Mouse (Mus musculus) embryonic facial prominence, embryonic 15.5 days (tissue): Measurements from ENCODE around the gene Dtx4. TPM values are rescaled to one million over a fixed set of nuclear protein-coding genes. Genes with fewer than 3 reads are reported as not detected.

Source experiments
- ATAC-seq: fragments of 200-750 bp; cut with Nextera tagmentation; 2 replicates; pipeline ENCODE4 v1.8.0; 2017; ENCODE audit warnings: low read depth, moderate TSS enrichment; ENCODE audit not compliant: insufficient number of reproducible peaks, low FRiP score, low TSS enrichment
- H3K27ac ChIP-seq: fragments of 300-500 bp; sonication (generic); replicated peaks from 2 replicates; pipeline ENCODE4 v1.5.1; 2015; ENCODE audit warnings: mild to moderate bottlenecking, inconsistent platforms
- H3K27me3 ChIP-seq: fragments of 300-500 bp; sonication (generic); 2 replicates; pipeline ENCODE4 v1.6.1; 2015; ENCODE audit warnings: inconsistent platforms
- H3K36me3 ChIP-seq: fragments of 300-500 bp; sonication (generic); 2 replicates; pipeline ENCODE4 v1.6.1; 2015; ENCODE audit warnings: mild to moderate bottlenecking, inconsistent platforms
- H3K4me1 ChIP-seq: fragments of 300-500 bp; sonication (generic); 2 replicates; pipeline ENCODE4 v1.6.1; 2015; ENCODE audit warnings: inconsistent platforms
- H3K4me2 ChIP-seq: fragments of 300-500 bp; sonication (generic); replicated peaks from 2 replicates; pipeline ENCODE4 v1.6.1; 2015; ENCODE audit warnings: mild to moderate bottlenecking, inconsistent platforms
- H3K4me3 ChIP-seq: fragments of 300-500 bp; sonication (generic); replicated peaks from 2 replicates; pipeline ENCODE4 v1.5.1; 2015; ENCODE audit warnings: mild to moderate bottlenecking, inconsistent platforms
- H3K9ac ChIP-seq: fragments of 300-500 bp; sonication (generic); 2 replicates; pipeline ENCODE4 v1.6.1; 2015; ENCODE audit warnings: inconsistent platforms
- H3K9me3 ChIP-seq: fragments of 300-500 bp; sonication (generic); replicated peaks from 2 replicates; pipeline ENCODE4 v1.6.1; 2016; ENCODE audit warnings: inconsistent platforms
- WGBS: fragments of 180-500 bp; shearing (Covaris S2); methylation state at CpG from one replicate; pipeline ENCODE4 v1.1.7; 2015; 5-methylcytosine and 5-hydroxymethylcytosine counted together
- polyA plus RNA-seq: library from polyadenylated mRNA; unstranded; fragments of >200 nt; fragmentation: Nextera tagmentation; extraction: Ambion mirVana; gene quantifications from 2 replicates; pipeline ENCODE4 v1.2.1, GENCODE M21; 2015

Gene Dtx4
- polyA plus RNA-seq, 1 experiment from 2014 or later: 10.1 TPM

GRCm38 (mm10) chr19:12465530-12466144, 35.6 kb downstream of the Dtx4 start:
- Histone ChIP-seq H3K4me2 (no peak overlapping the region), H3K9me3 (no peaks in the 10 kb centered on the region), H3K27me3 (no peaks in the 10 kb centered on the region), H3K4me3 (no peak overlapping the region), H3K36me3 (peaks cover 7% of the 10 kb centered on the region; the same call in 1 of the 2 replicates), H3K4me1 (no peaks in the 10 kb centered on the region), H3K27ac (no peak overlapping the region), H3K9ac (no peak overlapping the region)
- ATAC-seq: no peak
- 92% methylated on average over 10 of the region's 10 CpGs for WGBS

DNA sequence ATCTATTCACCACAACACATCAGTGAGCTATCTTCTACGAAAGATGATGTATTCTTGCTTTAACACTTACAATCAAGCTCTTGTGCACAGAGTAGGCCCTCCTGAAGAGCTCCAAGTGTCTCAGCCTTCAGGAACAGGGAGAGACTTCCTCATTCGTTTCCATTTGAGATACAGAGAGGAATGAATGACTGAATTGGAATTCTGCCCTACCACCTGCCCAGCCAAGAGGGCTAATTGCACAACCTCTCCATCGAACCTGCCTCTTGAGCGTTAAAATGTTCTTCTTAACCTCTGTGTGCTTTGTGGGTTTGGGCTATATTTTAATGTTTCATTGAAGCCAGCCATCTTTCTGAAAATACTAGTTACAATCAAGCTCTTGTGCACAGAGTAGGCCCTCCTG, 36.6 kb downstream of the Dtx4 start:
- ATAC-seq: no peak
- Histone ChIP-seq H3K36me3 (peaks cover 7% of the 10 kb centered on the region; the same call in 1 of the 2 replicates), H3K9me3 (no peaks in the 10 kb centered on the region), H3K27ac (no peak overlapping the region), H3K4me1 (no peaks in the 10 kb centered on the region), H3K9ac (no peak overlapping the region), H3K4me2 (no peak overlapping the region), H3K27me3 (no peaks in the 10 kb centered on the region), H3K4me3 (no peak overlapping the region)
- WGBS: 75% methylated on average over 4 of the region's 4 CpGs

DNA sequence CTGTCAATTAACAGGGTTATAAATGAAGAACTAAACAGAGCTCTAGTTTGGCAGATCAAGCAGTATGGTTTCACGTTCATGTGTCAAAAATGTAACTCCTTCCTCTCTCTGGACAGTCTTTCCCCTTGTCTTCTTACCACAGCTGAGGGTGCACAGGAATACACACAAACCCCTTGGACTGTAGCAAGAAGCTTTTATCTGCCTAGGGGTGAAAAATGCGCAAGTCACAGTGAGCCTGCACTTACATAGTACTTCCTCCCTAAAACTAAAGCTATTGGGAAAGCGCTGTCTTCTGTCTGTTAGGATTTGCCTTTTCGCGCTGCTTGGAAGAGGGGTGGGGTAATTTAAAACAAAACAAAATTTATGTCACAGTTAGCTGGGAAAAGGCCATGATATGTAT, 37.1 kb downstream of the Dtx4 start:
- Histone ChIP-seq H3K9ac (no peak overlapping the region), H3K4me1 (no peaks in the 10 kb centered on the region), H3K36me3 (peaks cover 3% of the 10 kb centered on the region; the same call in 1 of the 2 replicates), H3K4me3 (no peak overlapping the region), H3K27me3 (no peaks in the 10 kb centered on the region), H3K4me2 (no peak overlapping the region), H3K9me3 (no peaks in the 10 kb centered on the region), H3K27ac (no peak overlapping the region)
- 71% methylated on average over 5 of the region's 5 CpGs for WGBS
- no peak for ATAC-seq

DNA sequence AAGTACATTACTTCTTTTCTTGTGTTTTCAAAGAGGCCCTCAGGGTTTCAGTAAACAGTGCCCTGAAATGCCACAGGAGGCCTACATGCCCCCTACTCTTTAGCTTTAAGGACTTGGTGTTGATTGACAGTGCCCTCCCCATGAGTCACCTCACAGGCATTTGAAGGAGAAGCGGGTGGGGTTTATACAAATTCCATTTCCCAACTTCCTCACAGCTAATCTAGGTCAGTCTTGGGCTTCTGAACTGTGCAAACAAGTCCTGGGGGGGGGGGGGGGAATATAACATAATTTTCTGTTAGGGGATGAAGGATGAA, 37.6 kb downstream of the Dtx4 start:
- Histone ChIP-seq H3K4me3 (no peak overlapping the region), H3K27me3 (no peaks in the 10 kb centered on the region), H3K27ac (no peak overlapping the region), H3K9me3 (no peaks in the 10 kb centered on the region), H3K4me2 (no peak overlapping the region), H3K36me3 (no peaks in the 10 kb centered on the region), H3K4me1 (no peaks in the 10 kb centered on the region), H3K9ac (no peak overlapping the region)
- WGBS: 19% methylated on average over 1 of the region's 1 CpGs
- ATAC-seq: no peak

DNA sequence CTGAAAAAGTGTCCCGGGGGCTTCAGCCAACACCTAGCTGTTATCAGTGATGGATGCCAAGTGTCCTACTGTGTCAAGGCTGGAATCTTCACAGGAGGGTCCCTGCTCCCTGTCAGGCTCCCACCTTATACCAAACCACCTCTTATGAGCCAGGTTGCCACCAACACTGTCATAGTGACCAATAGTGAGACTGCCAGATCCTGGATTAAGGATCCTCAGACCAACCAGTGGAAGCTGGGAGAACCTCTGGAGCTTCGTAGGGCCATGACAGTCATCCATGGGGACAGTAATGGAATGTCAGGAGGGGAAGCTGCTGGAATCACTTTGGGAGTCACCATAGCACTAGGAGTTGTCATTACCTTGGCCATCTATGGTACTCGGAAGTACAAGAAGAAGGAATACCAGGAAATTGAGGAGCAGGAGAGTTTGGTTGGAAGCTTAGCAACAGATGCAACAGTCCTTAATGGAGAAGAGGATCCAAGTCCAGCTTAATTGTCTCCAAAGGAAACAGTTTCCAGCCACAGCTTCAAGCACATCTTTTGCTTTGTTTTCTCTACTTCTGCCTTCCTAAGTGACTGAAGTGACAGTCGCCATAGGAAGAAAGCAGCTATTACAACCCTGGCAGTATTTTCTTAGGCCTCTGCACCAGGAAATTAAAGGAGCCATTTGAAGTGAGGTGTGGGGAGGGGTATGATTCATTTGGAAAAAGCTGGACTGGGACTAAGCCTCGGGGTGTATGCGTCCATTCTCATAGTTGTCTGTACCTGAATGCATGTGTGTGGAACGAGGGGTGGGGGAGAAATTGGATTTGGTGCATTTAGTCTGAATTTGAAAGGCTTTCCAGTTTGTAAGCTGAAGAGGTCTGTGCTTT, 38.2 kb downstream of the Dtx4 start:
- Histone ChIP-seq H3K27ac (no peak overlapping the region), H3K9ac (no peak overlapping the region), H3K27me3 (no peaks in the 10 kb centered on the region), H3K9me3 (no peaks in the 10 kb centered on the region), H3K4me3 (no peak overlapping the region), H3K36me3 (no peaks in the 10 kb centered on the region), H3K4me2 (no peak overlapping the region), H3K4me1 (no peaks in the 10 kb centered on the region)
- no peak for ATAC-seq
- WGBS: 63% methylated on average over 7 of the region's 7 CpGs

DNA sequence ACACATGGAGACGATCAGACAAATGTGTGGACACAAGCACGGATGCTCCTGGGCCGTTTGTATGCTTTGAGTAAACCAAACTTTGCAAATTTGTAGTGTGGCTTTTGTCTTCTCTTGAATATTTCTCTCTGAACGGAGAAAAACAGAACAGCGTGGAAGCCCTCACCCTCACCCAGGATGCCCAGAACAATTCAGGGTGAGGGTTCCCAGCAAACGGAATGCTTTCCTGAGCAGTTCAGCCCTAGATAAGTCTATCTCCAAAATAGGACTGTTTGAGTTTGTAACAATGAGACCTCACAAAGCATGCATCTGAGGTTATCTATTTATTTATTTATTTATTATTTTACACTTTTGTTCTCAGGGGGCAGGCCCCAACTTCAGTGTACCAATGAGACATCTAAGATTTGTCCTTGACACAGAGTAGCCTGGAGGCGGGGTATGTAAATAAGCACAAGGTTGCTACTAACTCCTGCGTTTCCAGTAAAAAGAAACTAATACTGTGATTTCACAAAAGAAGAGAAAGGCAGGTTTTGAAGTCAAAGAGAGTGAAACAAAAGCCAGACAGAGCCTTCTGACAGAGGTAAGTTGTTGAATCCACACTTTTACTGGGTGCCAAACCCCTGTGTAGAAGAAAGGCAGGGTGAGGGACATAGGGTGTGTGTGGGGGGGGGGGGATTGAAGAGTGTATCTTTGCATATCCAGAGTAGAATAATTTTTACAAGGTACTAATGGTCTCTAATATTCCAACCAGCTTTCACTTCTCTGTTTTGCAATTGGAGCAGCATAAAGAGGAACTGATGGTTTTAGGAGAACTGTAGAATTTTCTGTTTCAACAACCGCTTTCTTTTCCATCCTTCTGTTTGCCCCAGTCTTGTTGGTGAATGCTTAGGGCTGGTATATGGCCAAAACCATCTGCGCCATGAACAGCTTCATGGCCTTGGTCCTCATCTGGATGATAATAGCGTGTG, 40.7 kb downstream of the Dtx4 start, which contains the start of gene Mpeg1:
Mpeg1 (plus strand) TSS at position 498 of the 968 bp plus-strand sequence.
- no peak for ATAC-seq
- Histone ChIP-seq H3K4me3 (no peak within 1 kb of the TSS), H3K36me3 (no peaks in the 10 kb centered on the region), H3K27me3 (no peaks in the 10 kb centered on the region), H3K27ac (no peak within 1 kb of the TSS), H3K4me1 (peaks cover 6% of the 10 kb centered on the region; the same call in 1 of the 2 replicates), H3K9ac (no peak within 1 kb of the TSS), H3K9me3 (no peaks in the 10 kb centered on the region), H3K4me2 (no peak within 1 kb of the TSS)
- 73% methylated on average over 11 of the region's 11 CpGs for WGBS

DNA sequence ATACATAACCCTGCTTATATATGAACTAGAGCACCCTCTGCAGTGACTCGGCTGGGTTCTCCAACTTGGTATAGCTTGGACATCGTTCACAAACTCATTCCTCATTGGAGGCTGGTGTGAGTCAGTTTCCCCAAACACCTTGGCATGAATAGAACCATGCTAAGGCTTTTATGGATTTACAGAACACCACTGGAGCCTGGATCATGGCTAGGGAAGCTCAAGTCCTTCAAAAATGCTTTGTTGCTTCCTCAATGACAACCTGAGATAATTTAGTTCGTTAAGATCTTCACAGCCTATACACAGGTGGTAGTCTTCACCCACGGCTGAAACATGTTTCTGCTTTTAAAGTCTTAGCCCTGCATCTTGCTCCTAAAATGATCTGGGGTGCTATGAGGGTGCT, 41.7 kb downstream of the Dtx4 start:
- WGBS: 82% methylated on average over 4 of the region's 4 CpGs
- no peak overlapping the region for H3K4me2 ChIP-seq
- H3K9me3 ChIP-seq: no peaks in the 10 kb centered on the region
- H3K36me3 ChIP-seq: no peaks in the 10 kb centered on the region
- H3K4me3 ChIP-seq: no peak overlapping the region
- no peak overlapping the region for H3K27ac ChIP-seq
- H3K4me1 ChIP-seq: peaks cover 6% of the 10 kb centered on the region; the same call in 1 of the 2 replicates
- H3K27me3 ChIP-seq: no peaks in the 10 kb centered on the region
- H3K9ac ChIP-seq: no peak overlapping the region
- ATAC-seq: no peak

- H3K36me3 ChIP-seq: no peaks in the 10 kb centered on the region
- WGBS: 36% methylated on average over 12 of the region's 12 CpGs
- no peak overlapping the region for H3K27ac ChIP-seq
- 0 out of 2 replicates have a peak overlapping the region, but pooled peaks have one; percentile 16 for H3K4me3 ChIP-seq
- no peaks in the 10 kb centered on the region for H3K9me3 ChIP-seq
- peaks cover 6% of the 10 kb centered on the region; the same call in 1 of the 2 replicates for H3K4me1 ChIP-seq
- H3K4me2 ChIP-seq: peak overlapping the region; percentile 27; the same call in 1 of the 2 replicates
- H3K27me3 ChIP-seq: no peaks in the 10 kb centered on the region
- no peak overlapping the region for H3K9ac ChIP-seq
- no peak for ATAC-seq
Observed at GRCm38 (mm10) chr19:12457401-12458066, 43.7 kb downstream of the Dtx4 start.

DNA sequence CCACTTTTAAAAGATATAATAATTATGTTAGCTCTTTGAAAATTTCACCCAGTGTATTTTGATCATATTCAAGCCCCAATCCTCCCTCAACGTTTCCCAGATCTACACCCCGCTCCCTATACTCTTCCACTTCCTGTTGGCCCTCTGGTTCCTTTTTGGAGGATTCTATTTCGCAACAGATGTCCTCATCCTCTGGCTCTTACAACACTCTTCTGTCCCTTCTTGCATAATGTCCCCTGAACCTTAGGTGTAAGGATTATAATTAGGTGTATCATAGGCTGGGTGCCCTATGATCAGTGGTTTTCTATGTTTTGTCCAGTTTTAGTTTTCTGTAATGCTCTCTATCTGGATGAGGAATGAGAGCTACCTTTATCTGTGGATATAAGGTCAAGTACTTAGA, 56.2 kb downstream of the Dtx4 start:
- Histone ChIP-seq H3K9ac (no peak overlapping the region), H3K4me2 (no peak overlapping the region), H3K4me3 (no peak overlapping the region), H3K36me3 (no peaks in the 10 kb centered on the region), H3K27me3 (no peaks in the 10 kb centered on the region), H3K9me3 (no peaks in the 10 kb centered on the region), H3K4me1 (no peaks in the 10 kb centered on the region), H3K27ac (no peak overlapping the region)
- WGBS: 64% methylated on average over 3 of the region's 3 CpGs
- ATAC-seq: no peak

- Histone ChIP-seq H3K36me3 (no peaks in the 10 kb centered on the region), H3K4me2 (no peak overlapping the region), H3K9me3 (no peaks in the 10 kb centered on the region), H3K27ac (no peak overlapping the region), H3K4me3 (no peak overlapping the region), H3K4me1 (no peaks in the 10 kb centered on the region), H3K9ac (no peak overlapping the region), H3K27me3 (no peaks in the 10 kb centered on the region)
- 73% methylated on average over 4 of the region's 4 CpGs for WGBS
- ATAC-seq: no peak
Observed at GRCm38 (mm10) chr19:12442560-12442959, 58.7 kb downstream of the Dtx4 start.
